Mouse (Mus musculus) erythroblast, embryonic 14.5 days (primary cell): ENCODE data around the gene Gm49416.

Experiments used
- GATA1 ChIP-seq: IDR thresholded peaks from 2 replicates; pipeline ENCODE4 v1.6.1; 2012; ENCODE audit warnings: low read length, inconsistent platforms, mixed read lengths
- TAL1 ChIP-seq: IDR thresholded peaks from 3 replicates; pipeline ENCODE4 v1.6.1; 2012; ENCODE audit warnings: low read length, inconsistent platforms, mixed read lengths

DNA sequence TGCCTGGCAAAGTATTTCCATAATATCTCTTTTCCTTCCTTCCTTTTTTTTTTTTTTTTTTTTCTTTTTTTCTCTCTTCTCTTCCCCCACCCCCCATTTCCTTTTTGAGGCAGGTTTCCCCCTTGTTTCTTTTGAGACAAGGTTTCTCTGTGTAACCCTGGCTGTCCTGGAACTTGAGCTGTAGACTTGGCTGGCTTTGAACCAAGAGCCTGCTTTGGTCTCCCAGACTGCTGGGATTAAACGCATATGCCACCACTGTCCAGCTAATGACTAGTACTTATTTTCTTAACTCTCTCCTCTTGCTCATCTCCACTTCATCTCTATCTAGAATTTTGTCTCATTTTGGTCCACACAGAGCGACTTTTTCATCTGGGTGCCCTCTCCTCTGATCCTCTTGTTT lies 54.3 kb downstream of the Gm49416 start:
- TF ChIP-seq GATA1 (no peak), TAL1 (no peak)
